Mouse (Mus musculus) kidney, adult 2 months (tissue): ENCODE measurements around the gene Sirt2.

ENCODE experiments used
- CTCF ChIP-seq: fragments of 200-500 bp; conservative IDR thresholded peaks from 2 replicates; pipeline ENCODE4 v1.5.1; 2011; ENCODE audit warnings: low read depth, mild to moderate bottlenecking, control low read depth, low read length, moderate library complexity, mixed read lengths; ENCODE audit not compliant: insufficient read depth, insufficient read length
- POLR2A ChIP-seq: fragments of 200-500 bp; IDR thresholded peaks from one replicate; pipeline ENCODE4 v1.6.1; 2011; ENCODE audit warnings: low read depth, low read length, control low read depth

- TF ChIP-seq CTCF: no peak; the same call in 1 of the 2 replicates
- no peak for TF ChIP-seq POLR2A
These were observed 35.6 kb downstream of the Sirt2 start for GRCm38 (mm10) chr7:28801901-28802670.
